Mouse (Mus musculus): Measurements from ENCODE around the gene Foxc1. TPM values are rescaled to one million over a fixed set of nuclear protein-coding genes. Genes with fewer than 3 reads are reported as not detected.

Foxc1 gene
- total RNA-seq, 2 experiments from 2014 or later, result 0.84 to 1.3 TPM

GRCm38 (mm10) chr13:31805831-31806427 lies 504 bp upstream of the Foxc1 start:
- no peak for DNase-seq

GRCm38 (mm10) chr13:31806890-31807735 lies 680 bp downstream of the Foxc1 start:
- DNase-seq, result peak; percentile 14

GRCm38 (mm10) chr13:31807736-31808115 lies 1.3 kb downstream of the Foxc1 start:
- no peak for DNase-seq

- DNase-seq, result peak; percentile 21
Measured at GRCm38 (mm10) chr13:31808116-31808803, 1.8 kb downstream of the Foxc1 start.

- no peak for DNase-seq
Measured at GRCm38 (mm10) chr13:31808804-31809420, 2.5 kb downstream of the Foxc1 start.

GRCm38 (mm10) chr13:31809701-31810100 lies 3.3 kb downstream of the Foxc1 start:
- DNase-seq, result no peak

GRCm38 (mm10) chr13:31810375-31810692 lies 3.9 kb downstream of the Foxc1 start:
- DNase-seq, result no peak

GRCm38 (mm10) chr13:31810693-31811541 lies 4.5 kb downstream of the Foxc1 start:
- no peak for DNase-seq

- no peak for DNase-seq
Measured at GRCm38 (mm10) chr13:31811542-31812021, 5.1 kb downstream of the Foxc1 start.

GRCm38 (mm10) chr13:31812701-31813100 lies 6.3 kb downstream of the Foxc1 start:
- no peak for DNase-seq

- no peak for DNase-seq
Measured at GRCm38 (mm10) chr13:31815383-31816003, 9.1 kb downstream of the Foxc1 start.

GRCm38 (mm10) chr13:31818337-31818736 lies 11.9 kb downstream of the Foxc1 start:
- DNase-seq, result no peak

GRCm38 (mm10) chr13:31819664-31820405 lies 13.4 kb downstream of the Foxc1 start:
- DNase-seq, result no peak

GRCm38 (mm10) chr13:31820587-31821017 lies 14.2 kb downstream of the Foxc1 start:
- no peak for DNase-seq

- no peak for DNase-seq
Measured at GRCm38 (mm10) chr13:31821050-31821449, 14.6 kb downstream of the Foxc1 start.

GRCm38 (mm10) chr13:31823316-31823715 lies 16.9 kb downstream of the Foxc1 start:
- no peak for DNase-seq

GRCm38 (mm10) chr13:31825180-31825579 lies 18.7 kb downstream of the Foxc1 start:
- no peak for DNase-seq

GRCm38 (mm10) chr13:31827160-31827559 lies 20.7 kb downstream of the Foxc1 start:
- no peak for DNase-seq

- DNase-seq, result no peak
Measured at GRCm38 (mm10) chr13:31827820-31828332, 21.4 kb downstream of the Foxc1 start.

- no peak for DNase-seq
Measured at GRCm38 (mm10) chr13:31828446-31828845, 22.0 kb downstream of the Foxc1 start.

All from gastrocnemius, postnatal 25 days (tissue).